Mouse (Mus musculus): ENCODE results near the gene Asic2. TPM values are rescaled to one million over a fixed set of nuclear protein-coding genes. Genes with fewer than 3 reads are reported as not detected.

Gene Asic2
- total and polyA plus RNA-seq, 2 experiments = under 0.01 TPM; not detected in 1

DNA sequence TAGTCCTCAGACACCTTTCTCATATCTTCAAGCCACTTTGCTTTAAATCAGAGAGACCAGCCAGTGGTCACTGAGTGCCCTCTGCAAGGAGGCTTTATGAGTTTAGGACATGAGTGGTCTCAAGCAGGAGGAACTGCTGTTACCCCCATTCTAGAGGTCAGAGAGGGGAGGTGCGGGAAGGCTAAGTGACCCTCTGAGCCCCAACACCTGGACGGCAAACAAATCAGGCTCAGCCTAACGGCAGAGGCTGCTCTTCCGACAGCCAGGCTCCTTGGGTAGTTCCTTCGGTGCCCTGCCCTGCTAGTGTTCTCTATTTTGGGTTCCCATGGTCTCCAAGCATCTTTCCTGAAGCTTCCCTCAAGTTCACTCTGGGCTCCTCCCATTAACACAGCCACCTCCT, 357.8 kb downstream of the Asic2 start:
- 57% methylated on average over 5 of the region's 5 CpGs for WGBS
- Histone ChIP-seq H3K4me3 (ENCODE audit: insufficient read depth, low read depth, low read length) (no peak overlapping the region), H3K4me1 (ENCODE audit: control insufficient read depth, insufficient read depth, low read length) (peaks cover 5% of the 10 kb centered on the region), H3K27me3 (ENCODE audit: control insufficient read depth, insufficient read depth, low read length) (peaks cover 6% of the 10 kb centered on the region; the same call in 1 of the 2 replicates), H3K36me3 (ENCODE audit: control insufficient read depth, insufficient read depth, low read length) (no peaks in the 10 kb centered on the region), H3K27ac (replicated peaks; ENCODE audit: insufficient read depth, low read depth, low read length) (no peak overlapping the region), H3K79me2 (ENCODE audit: control insufficient read depth, insufficient read depth, low read length) (no peaks in the 10 kb centered on the region), H3K9ac (ENCODE audit: low read depth, low read length) (no peak overlapping the region)
- no peak for DNase-seq (ENCODE audit: extremely low read depth, low read depth, low spot score)
- TF ChIP-seq POLR2A (IDR thresholded peaks at IDR 0.05; ENCODE audit: extremely low read depth, insufficient read depth, low read length) (no peak), CTCF (IDR thresholded peaks at IDR 0.05; ENCODE audit: low read depth, low read length) (no peak)

DNA sequence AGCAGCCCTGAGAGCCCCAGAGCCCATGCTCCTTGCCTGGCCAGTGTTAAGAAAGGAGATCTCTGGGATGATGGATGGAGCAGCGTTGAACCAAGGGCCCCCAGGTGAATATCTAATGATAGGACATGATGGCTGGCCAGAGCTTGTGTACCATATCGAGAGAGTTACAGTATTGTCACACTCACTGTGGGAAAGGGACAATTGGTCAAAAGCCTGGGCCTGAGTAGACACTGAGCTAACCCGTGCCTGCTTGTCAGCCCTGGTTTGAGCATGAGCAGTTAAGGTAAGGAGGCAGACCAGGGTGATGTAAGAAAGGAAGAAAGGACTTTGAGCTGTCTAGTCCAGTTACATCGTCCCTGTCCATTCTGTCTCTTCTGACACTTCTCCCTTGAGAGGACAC, 365.3 kb downstream of the Asic2 start:
- DNase-seq (ENCODE audit: extremely low read depth, low read depth, low spot score) = no peak
- no peak overlapping the region for H3K9ac ChIP-seq (ENCODE audit: low read depth, low read length)
- H3K27ac ChIP-seq (replicated peaks; ENCODE audit: insufficient read depth, low read depth, low read length) = no peak overlapping the region
- no peaks in the 10 kb centered on the region for H3K27me3 ChIP-seq (ENCODE audit: control insufficient read depth, insufficient read depth, low read length)
- no peaks in the 10 kb centered on the region for H3K4me1 ChIP-seq (ENCODE audit: control insufficient read depth, insufficient read depth, low read length)
- H3K79me2 ChIP-seq (ENCODE audit: control insufficient read depth, insufficient read depth, low read length) = no peaks in the 10 kb centered on the region
- WGBS = 57% methylated on average over 4 of the region's 4 CpGs
- H3K36me3 ChIP-seq (ENCODE audit: control insufficient read depth, insufficient read depth, low read length) = no peaks in the 10 kb centered on the region
- H3K4me3 ChIP-seq (ENCODE audit: insufficient read depth, low read depth, low read length) = no peak overlapping the region
- TF ChIP-seq CTCF (IDR thresholded peaks at IDR 0.05; ENCODE audit: low read depth, low read length) = no peak
- no peak for TF ChIP-seq POLR2A (IDR thresholded peaks at IDR 0.05; ENCODE audit: extremely low read depth, insufficient read depth, low read length)

DNA sequence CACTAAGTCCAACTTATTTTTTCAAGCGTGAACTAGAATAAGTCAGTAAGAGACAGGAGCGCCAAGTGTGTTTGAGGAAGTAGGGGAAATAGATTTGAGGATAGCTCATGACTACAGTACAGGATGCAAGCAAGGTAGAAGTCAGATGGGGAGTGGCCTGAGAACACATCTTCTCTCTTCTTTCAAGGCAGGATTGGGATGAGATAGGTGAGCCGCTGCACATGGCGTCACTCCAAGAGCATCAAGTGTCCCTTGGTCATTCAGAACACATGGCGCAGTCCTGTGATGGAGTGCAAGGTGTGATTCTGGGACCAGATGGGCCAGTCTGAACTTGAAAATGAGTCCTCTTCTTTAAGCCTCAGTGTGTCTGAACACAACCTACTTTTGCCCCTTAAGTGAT, 366.5 kb downstream of the Asic2 start:
- no peaks in the 10 kb centered on the region for H3K4me1 ChIP-seq (ENCODE audit: control insufficient read depth, insufficient read depth, low read length)
- no peak overlapping the region for H3K4me3 ChIP-seq (ENCODE audit: insufficient read depth, low read depth, low read length)
- no peaks in the 10 kb centered on the region for H3K79me2 ChIP-seq (ENCODE audit: control insufficient read depth, insufficient read depth, low read length)
- no peaks in the 10 kb centered on the region for H3K27me3 ChIP-seq (ENCODE audit: control insufficient read depth, insufficient read depth, low read length)
- TF ChIP-seq POLR2A (IDR thresholded peaks at IDR 0.05; ENCODE audit: extremely low read depth, insufficient read depth, low read length) = no peak
- no peak for TF ChIP-seq CTCF (IDR thresholded peaks at IDR 0.05; ENCODE audit: low read depth, low read length)
- H3K9ac ChIP-seq (ENCODE audit: low read depth, low read length) = no peak overlapping the region
- no peak for DNase-seq (ENCODE audit: extremely low read depth, low read depth, low spot score)
- 94% methylated on average over 5 of the region's 5 CpGs for WGBS
- H3K36me3 ChIP-seq (ENCODE audit: control insufficient read depth, insufficient read depth, low read length) = no peaks in the 10 kb centered on the region
- no peak overlapping the region for H3K27ac ChIP-seq (replicated peaks; ENCODE audit: insufficient read depth, low read depth, low read length)

DNA sequence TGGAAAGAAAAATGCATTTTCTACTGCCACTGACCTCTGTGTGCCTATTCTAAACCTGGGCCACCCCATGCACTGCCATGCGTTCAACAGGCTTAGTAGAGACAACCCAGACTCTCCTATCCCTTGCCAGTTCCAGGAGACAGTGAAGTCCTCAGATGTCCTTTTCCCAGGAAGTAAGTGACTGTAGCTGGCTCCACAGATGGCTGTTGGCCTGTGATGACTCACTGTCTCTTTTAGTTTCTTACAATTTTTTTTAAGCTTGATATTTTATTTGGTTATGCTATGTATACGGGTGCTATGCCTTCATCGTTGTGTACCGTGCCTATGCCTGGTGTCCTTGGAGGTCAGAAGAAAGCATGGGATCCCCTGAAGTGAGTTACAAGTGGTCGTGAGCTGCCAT, 370.7 kb downstream of the Asic2 start:
- Histone ChIP-seq H3K27me3 (ENCODE audit: control insufficient read depth, insufficient read depth, low read length) (no peaks in the 10 kb centered on the region), H3K79me2 (ENCODE audit: control insufficient read depth, insufficient read depth, low read length) (no peaks in the 10 kb centered on the region), H3K27ac (replicated peaks; ENCODE audit: insufficient read depth, low read depth, low read length) (no peak overlapping the region), H3K4me1 (ENCODE audit: control insufficient read depth, insufficient read depth, low read length) (no peaks in the 10 kb centered on the region; the same call in 1 of the 2 replicates), H3K9ac (ENCODE audit: low read depth, low read length) (no peak overlapping the region), H3K4me3 (ENCODE audit: insufficient read depth, low read depth, low read length) (no peak overlapping the region), H3K36me3 (ENCODE audit: control insufficient read depth, insufficient read depth, low read length) (no peaks in the 10 kb centered on the region)
- TF ChIP-seq POLR2A (IDR thresholded peaks at IDR 0.05; ENCODE audit: extremely low read depth, insufficient read depth, low read length) (no peak), CTCF (IDR thresholded peaks at IDR 0.05; ENCODE audit: low read depth, low read length) (no peak)
- WGBS = 77% methylated on average over 5 of the region's 5 CpGs
- no peak for DNase-seq (ENCODE audit: extremely low read depth, low read depth, low spot score)

DNA sequence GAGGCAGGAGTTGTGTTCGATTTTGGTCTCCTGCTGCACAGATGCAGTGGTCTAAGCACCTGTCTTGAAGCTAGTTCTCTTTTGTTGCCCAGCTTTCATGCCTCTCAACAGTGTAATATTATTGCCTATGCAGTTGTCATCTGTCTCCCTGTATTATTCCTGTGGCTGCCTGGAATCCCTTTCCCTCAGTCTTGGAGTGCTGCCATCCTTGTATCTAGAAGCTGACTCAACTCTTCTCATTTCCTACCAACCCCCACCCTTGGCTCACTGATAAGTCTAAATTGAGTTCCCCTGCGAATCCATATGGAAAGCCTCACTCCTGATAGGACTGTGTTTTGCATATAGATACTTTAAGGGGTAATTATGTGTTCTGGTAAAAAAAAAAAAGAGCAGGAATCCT, 373.0 kb downstream of the Asic2 start:
- Histone ChIP-seq H3K27ac (replicated peaks; ENCODE audit: insufficient read depth, low read depth, low read length) (no peak overlapping the region), H3K79me2 (ENCODE audit: control insufficient read depth, insufficient read depth, low read length) (no peaks in the 10 kb centered on the region), H3K27me3 (ENCODE audit: control insufficient read depth, insufficient read depth, low read length) (no peaks in the 10 kb centered on the region), H3K36me3 (ENCODE audit: control insufficient read depth, insufficient read depth, low read length) (no peaks in the 10 kb centered on the region), H3K4me1 (ENCODE audit: control insufficient read depth, insufficient read depth, low read length) (no peaks in the 10 kb centered on the region; the same call in 1 of the 2 replicates), H3K9ac (ENCODE audit: low read depth, low read length) (no peak overlapping the region), H3K4me3 (ENCODE audit: insufficient read depth, low read depth, low read length) (no peak overlapping the region)
- WGBS = 36% methylated on average over 2 of the region's 2 CpGs
- DNase-seq (ENCODE audit: extremely low read depth, low read depth, low spot score) = no peak
- no peak for TF ChIP-seq CTCF (IDR thresholded peaks at IDR 0.05; ENCODE audit: low read depth, low read length)
- no peak for TF ChIP-seq POLR2A (IDR thresholded peaks at IDR 0.05; ENCODE audit: extremely low read depth, insufficient read depth, low read length)

DNA sequence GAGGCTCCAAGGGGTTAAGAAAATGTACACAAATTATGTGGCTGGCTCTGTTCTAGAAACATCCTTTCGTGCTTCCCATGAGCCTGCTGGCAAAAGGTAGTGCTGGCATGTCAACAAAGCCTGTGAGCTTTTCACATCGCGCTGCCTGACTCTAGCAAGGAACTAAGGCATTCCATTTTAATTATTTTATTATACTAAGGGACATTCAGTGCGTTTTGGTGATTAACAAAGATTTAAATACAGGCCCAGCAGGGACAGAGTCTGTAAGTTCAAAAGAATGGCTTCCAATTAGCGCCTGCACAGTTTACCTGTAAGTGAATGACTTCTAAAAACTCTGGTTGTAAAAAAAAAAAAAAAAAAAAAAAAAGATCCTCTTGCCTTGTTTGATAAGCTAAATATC, 375.5 kb downstream of the Asic2 start:
- Histone ChIP-seq H3K4me1 (ENCODE audit: control insufficient read depth, insufficient read depth, low read length) (no peaks in the 10 kb centered on the region; the same call in 1 of the 2 replicates), H3K27me3 (ENCODE audit: control insufficient read depth, insufficient read depth, low read length) (no peaks in the 10 kb centered on the region), H3K36me3 (ENCODE audit: control insufficient read depth, insufficient read depth, low read length) (no peaks in the 10 kb centered on the region), H3K27ac (replicated peaks; ENCODE audit: insufficient read depth, low read depth, low read length) (no peak overlapping the region), H3K4me3 (ENCODE audit: insufficient read depth, low read depth, low read length) (no peak overlapping the region), H3K9ac (ENCODE audit: low read depth, low read length) (no peak overlapping the region), H3K79me2 (ENCODE audit: control insufficient read depth, insufficient read depth, low read length) (no peaks in the 10 kb centered on the region)
- DNase-seq (ENCODE audit: extremely low read depth, low read depth, low spot score) = no peak
- TF ChIP-seq POLR2A (IDR thresholded peaks at IDR 0.05; ENCODE audit: extremely low read depth, insufficient read depth, low read length) = no peak
- TF ChIP-seq CTCF (IDR thresholded peaks at IDR 0.05; ENCODE audit: low read depth, low read length) = no peak
- WGBS = 64% methylated on average over 5 of the region's 5 CpGs

Data from liver, adult 2 months (tissue).